Mouse (Mus musculus) inflammation-experienced regulatory T-cells, adult 16 weeks (primary cell): ENCODE results near the gene Gm2888. TPM values are rescaled to one million over a fixed set of nuclear protein-coding genes. Genes with fewer than 3 reads are reported as not detected.

Experiments
- polyA plus RNA-seq: library from polyadenylated mRNA; unstranded; fragments of 100-300 nt; shearing (Covaris generic); gene quantifications from one replicate; pipeline ENCODE4 v1.2.1, GENCODE M21; 2017

Gene Gm2888
- polyA plus RNA-seq: not detected

DNA sequence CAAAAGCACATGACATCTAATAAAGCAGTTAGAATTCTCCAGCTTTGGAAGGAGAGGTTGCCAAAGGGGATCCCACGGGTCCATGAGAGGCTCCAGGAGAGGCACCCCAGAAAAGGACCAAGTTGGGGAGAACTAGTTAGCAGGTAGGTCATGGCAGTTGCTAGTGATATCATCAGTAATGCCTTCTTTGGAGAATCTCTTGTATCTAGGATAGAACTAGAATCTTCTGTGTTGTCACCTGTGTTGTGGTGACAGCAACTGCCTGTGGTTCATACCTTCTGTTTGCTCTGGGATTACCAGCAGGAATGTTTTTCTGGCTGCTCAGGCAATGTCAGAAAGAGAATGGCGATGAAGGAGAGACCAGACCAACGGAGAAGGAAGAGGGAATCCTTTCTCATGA is at the start of gene Gm2888:
Gene Gm2888 (plus strand): TSS at position 301 of the 400 bp plus-strand sequence.

GRCm38 (mm10) chr14:3048727-3049512 is 19.1 kb downstream of the Gm2888 start, which contains the start of gene Gm2897:
Gene Gm2897 (plus strand): TSS chr14:3049285.

Other genes starting within 250 kb of the Gm2888 start
- 2.5 TPM for gene Gm2897, start 19.3 kb downstream of the Gm2888 start, polyA plus RNA-seq
- not detected for gene Gm10340, start 104.0 kb downstream of the Gm2888 start, polyA plus RNA-seq
- not detected for gene Gm5795, start 158.3 kb downstream of the Gm2888 start, polyA plus RNA-seq
- gene D830030K20Rik, start 178.5 kb downstream of the Gm2888 start, polyA plus RNA-seq: 41.3 TPM